Mouse (Mus musculus) limb, embryonic 14.5 days (tissue): ENCODE measurements at regions not wholly inside any gene's neighbourhood (a gene's known extent, or its start where the extent isn't known, plus 50 kb on each side); places are given as distances from the start of the nearest gene placed in this dataset.
A peak's percentile ranks its signal among the peaks of the same experiment; 100 is the strongest.

Experiments
- ATAC-seq: fragments of 200-750 bp; cut with Nextera tagmentation; 2 replicates; pipeline ENCODE4 v1.8.0; 2017; ENCODE audit warnings: low read depth, moderate number of reproducible peaks, moderate TSS enrichment; ENCODE audit not compliant: low FRiP score
- DNase-seq: peaks from one replicate; pipeline ENCODE4 v3.0.0-alpha.2; 2015; ENCODE audit warnings: low spot score
- H3K27ac ChIP-seq: fragments of 300-500 bp; sonication (generic); replicated peaks from 2 replicates; pipeline ENCODE4 v1.5.1; 2014; ENCODE audit warnings: low read depth, mild to moderate bottlenecking, low read length, moderate library complexity, mixed read lengths
- H3K27me3 ChIP-seq: fragments of 300-500 bp; sonication (generic); 2 replicates; pipeline ENCODE4 v1.6.1; 2014; ENCODE audit warnings: low read length, mixed read lengths; ENCODE audit not compliant: control insufficient read depth, insufficient read depth
- H3K36me3 ChIP-seq: fragments of 300-500 bp; sonication (generic); 2 replicates; pipeline ENCODE4 v1.6.1; 2014; ENCODE audit warnings: mild to moderate bottlenecking, low read length, moderate library complexity, mixed read lengths; ENCODE audit not compliant: control insufficient read depth, insufficient read depth
- H3K4me1 ChIP-seq: fragments of 300-500 bp; sonication (generic); 2 replicates; pipeline ENCODE4 v1.6.1; 2014; ENCODE audit warnings: antibody characterized with exemption, low read length, mixed read lengths; ENCODE audit not compliant: control insufficient read depth, insufficient read depth
- H3K4me2 ChIP-seq: fragments of 300-500 bp; sonication (generic); replicated peaks from 2 replicates; pipeline ENCODE4 v1.6.1; 2014; ENCODE audit warnings: low read depth, mild to moderate bottlenecking, low read length, moderate library complexity; ENCODE audit not compliant: severe bottlenecking
- H3K4me3 ChIP-seq: fragments of 300-500 bp; sonication (generic); replicated peaks from 2 replicates; pipeline ENCODE4 v1.5.1; 2014; ENCODE audit warnings: low read length
- H3K9ac ChIP-seq: fragments of 300-500 bp; sonication (generic); 2 replicates; pipeline ENCODE4 v1.6.1; 2014; ENCODE audit warnings: mild to moderate bottlenecking, low read depth, low read length, moderate library complexity; ENCODE audit not compliant: severe bottlenecking
- H3K9me3 ChIP-seq: fragments of 300-500 bp; sonication (generic); 2 replicates; pipeline ENCODE4 v1.6.1; 2016; ENCODE audit warnings: low read length; ENCODE audit not compliant: control insufficient read depth
- POLR2A ChIP-seq: fragments of 200-500 bp; IDR thresholded peaks from 2 replicates; pipeline ENCODE4 v1.8.0; 2012; ENCODE audit warnings: inconsistent platforms, mild to moderate bottlenecking, moderate library complexity, borderline replicate concordance; ENCODE audit not compliant: insufficient read depth, insufficient read length; ENCODE audit errors: extremely low read depth
- WGBS: fragments of 180-500 bp; shearing (Covaris S2); extraction: QIAGEN DNeasy Blood & Tissue Kit; methylation state at CpG from one replicate; pipeline ENCODE4 v1.1.7; 2014; 5-methylcytosine and 5-hydroxymethylcytosine counted together

GRCm38 (mm10) chr1:90486349-90486839 lies 116.4 kb upstream of the Cops8 start:
- no peak overlapping the region for H3K4me3 ChIP-seq
- no peak overlapping the region for H3K27ac ChIP-seq
- no peak overlapping the region for H3K4me2 ChIP-seq
- TF ChIP-seq POLR2A: no peak
- H3K4me1 ChIP-seq: peaks cover 16% of the 10 kb centered on the region
- DNase-seq (no peak), ATAC-seq (no peak)
- 72% methylated on average over 11 of the region's 11 CpGs for WGBS
- H3K9ac ChIP-seq: no peak overlapping the region
- no peaks in the 10 kb centered on the region for H3K27me3 ChIP-seq
- H3K36me3 ChIP-seq: no peaks in the 10 kb centered on the region
- H3K9me3 ChIP-seq: no peaks in the 10 kb centered on the region

- H3K4me1 ChIP-seq: peaks cover 6% of the 10 kb centered on the region; the same call in 1 of the 2 replicates
- WGBS: 54% methylated on average over 2 of the region's 2 CpGs
- no peaks in the 10 kb centered on the region for H3K27me3 ChIP-seq
- H3K27ac ChIP-seq: no peak overlapping the region
- H3K9me3 ChIP-seq: no peaks in the 10 kb centered on the region
- no peak overlapping the region for H3K4me3 ChIP-seq
- H3K9ac ChIP-seq: no peak overlapping the region
- TF ChIP-seq POLR2A: no peak
- H3K4me2 ChIP-seq: no peak overlapping the region
- no peaks in the 10 kb centered on the region for H3K36me3 ChIP-seq
- DNase-seq (no peak), ATAC-seq (no peak)
Measured at GRCm38 (mm10) chr1:90487886-90488285, 114.9 kb upstream of the Cops8 start.

GRCm38 (mm10) chr1:90488991-90489390 lies 113.8 kb upstream of the Cops8 start:
- WGBS: 88% methylated on average over 2 of the region's 2 CpGs
- Histone ChIP-seq H3K4me1 (peaks cover 14% of the 10 kb centered on the region; the same call in 1 of the 2 replicates), H3K4me3 (no peak overlapping the region), H3K27ac (no peak overlapping the region), H3K27me3 (no peaks in the 10 kb centered on the region), H3K4me2 (no peak overlapping the region), H3K36me3 (no peaks in the 10 kb centered on the region), H3K9me3 (no peaks in the 10 kb centered on the region), H3K9ac (no peak overlapping the region)
- no peak for TF ChIP-seq POLR2A
- no peak for ATAC-seq
- DNase-seq: no peak

- Histone ChIP-seq H3K27me3 (no peaks in the 10 kb centered on the region), H3K27ac (no peak overlapping the region), H3K9me3 (no peaks in the 10 kb centered on the region), H3K36me3 (no peaks in the 10 kb centered on the region), H3K9ac (no peak overlapping the region), H3K4me2 (no peak overlapping the region), H3K4me1 (peaks cover 17% of the 10 kb centered on the region), H3K4me3 (no peak overlapping the region)
- ATAC-seq (no peak), DNase-seq (no peak)
- no peak for TF ChIP-seq POLR2A
- WGBS: 86% methylated on average over 10 of the region's 10 CpGs
Measured at GRCm38 (mm10) chr1:90490335-90490734, 112.4 kb upstream of the Cops8 start.

- no peak for DNase-seq
Measured at GRCm38 (mm10) chr1:90493481-90493880, 109.3 kb upstream of the Cops8 start.

GRCm38 (mm10) chr1:90495174-90495573 lies 107.6 kb upstream of the Cops8 start:
- TF ChIP-seq POLR2A: no peak
- Histone ChIP-seq H3K9ac (no peak overlapping the region), H3K27ac (no peak overlapping the region), H3K4me1 (peaks cover 19% of the 10 kb centered on the region), H3K9me3 (no peaks in the 10 kb centered on the region), H3K36me3 (no peaks in the 10 kb centered on the region), H3K4me2 (no peak overlapping the region), H3K4me3 (no peak overlapping the region), H3K27me3 (no peaks in the 10 kb centered on the region)
- 71% methylated on average over 9 of the region's 9 CpGs for WGBS
- DNase-seq (no peak), ATAC-seq (no peak)

More at GRCm38 (mm10) chr1:90493481-90493880, 109.3 kb upstream of the Cops8 start:
- Histone ChIP-seq H3K36me3 (no peaks in the 10 kb centered on the region), H3K4me3 (no peak overlapping the region), H3K9me3 (no peaks in the 10 kb centered on the region), H3K4me1 (peaks cover 19% of the 10 kb centered on the region), H3K27me3 (no peaks in the 10 kb centered on the region), H3K27ac (0 out of 2 replicates have a peak overlapping the region, but pooled peaks have one; percentile 34), H3K4me2 (no peak overlapping the region), H3K9ac (no peak overlapping the region)
- ATAC-seq: no peak
- TF ChIP-seq POLR2A: no peak
- 24% methylated on average over 7 of the region's 7 CpGs for WGBS
